Mouse (Mus musculus) midbrain, postnatal 0 days (tissue): Measurements from ENCODE around the gene Lpcat3. TPM values are rescaled to one million over a fixed set of nuclear protein-coding genes. Genes with fewer than 3 reads are reported as not detected.

Experiments
- ATAC-seq: fragments of 200-750 bp; cut with Nextera tagmentation; 2 replicates; pipeline ENCODE4 v1.8.0; 2017; ENCODE audit warnings: moderate number of reproducible peaks, mild to moderate bottlenecking, moderate TSS enrichment, moderate library complexity; ENCODE audit not compliant: low FRiP score
- DNase-seq: peaks from one replicate; pipeline ENCODE4 v3.0.0-alpha.2; 2015; ENCODE audit warnings: low spot score
- H3K27ac ChIP-seq: fragments of 300-500 bp; sonication (generic); 2 replicates; pipeline ENCODE4 v1.5.1; 2014; ENCODE audit warnings: low read depth, mild to moderate bottlenecking, low read length, mixed read lengths
- H3K27me3 ChIP-seq: fragments of 300-500 bp; sonication (generic); 2 replicates; pipeline ENCODE4 v1.6.1; 2014; ENCODE audit warnings: low read length, control low read depth, mixed read lengths; ENCODE audit not compliant: insufficient read depth
- H3K36me3 ChIP-seq: fragments of 300-500 bp; sonication (generic); 2 replicates; pipeline ENCODE4 v1.6.1; 2014; ENCODE audit warnings: low read length, control low read depth, mixed read lengths; ENCODE audit not compliant: insufficient read depth
- H3K4me1 ChIP-seq: fragments of 300-500 bp; sonication (generic); 2 replicates; pipeline ENCODE4 v1.6.1; 2014; ENCODE audit warnings: mild to moderate bottlenecking, control low read depth, antibody characterized with exemption, low read length, mixed read lengths; ENCODE audit not compliant: insufficient read depth
- H3K4me2 ChIP-seq: fragments of 300-500 bp; sonication (generic); 2 replicates; pipeline ENCODE4 v1.6.1; 2014; ENCODE audit warnings: low read depth, mild to moderate bottlenecking, low read length, mixed read lengths; ENCODE audit not compliant: poor library complexity, severe bottlenecking
- H3K4me3 ChIP-seq: fragments of 300-500 bp; sonication (generic); 2 replicates; pipeline ENCODE4 v1.5.1; 2014; ENCODE audit warnings: low read depth, mild to moderate bottlenecking, low read length, moderate library complexity
- H3K9ac ChIP-seq: fragments of 300-500 bp; sonication (generic); replicated peaks from 2 replicates; pipeline ENCODE4 v1.6.1; 2014; ENCODE audit warnings: mild to moderate bottlenecking, low read length, moderate library complexity, mixed read lengths; ENCODE audit not compliant: poor library complexity, severe bottlenecking
- H3K9me3 ChIP-seq: fragments of 300-500 bp; sonication (generic); 2 replicates; pipeline ENCODE4 v1.6.1; 2016; ENCODE audit warnings: low read length, control low read depth
- CTCF ChIP-seq: IDR thresholded peaks from 2 replicates; pipeline ENCODE4 v1.5.1; 2016; ENCODE audit warnings: antibody characterized with exemption, mild to moderate bottlenecking
- WGBS: fragments of 180-500 bp; shearing (Covaris S2); extraction: QIAGEN DNeasy Blood & Tissue Kit; methylation state at CpG from one replicate; pipeline ENCODE4 v1.1.7; 2014; 5-methylcytosine and 5-hydroxymethylcytosine counted together
- polyA plus RNA-seq: library from polyadenylated mRNA; unstranded; fragments of >200 nt; fragmentation: Nextera tagmentation; extraction: Ambion mirVana; gene quantifications from 2 replicates; pipeline ENCODE4 v1.2.1, GENCODE M21; 2015
- total RNA-seq: library from RNA; depleted of rRNA; stranded (reverse); fragments of >200 nt; gene quantifications from 2 replicates; pipeline ENCODE4 v1.2.3, GENCODE M21; 2014

The Lpcat3 gene
- total and polyA plus RNA-seq, 2 experiments from 2014 or later, result 35.0 to 40.0 TPM

DNA sequence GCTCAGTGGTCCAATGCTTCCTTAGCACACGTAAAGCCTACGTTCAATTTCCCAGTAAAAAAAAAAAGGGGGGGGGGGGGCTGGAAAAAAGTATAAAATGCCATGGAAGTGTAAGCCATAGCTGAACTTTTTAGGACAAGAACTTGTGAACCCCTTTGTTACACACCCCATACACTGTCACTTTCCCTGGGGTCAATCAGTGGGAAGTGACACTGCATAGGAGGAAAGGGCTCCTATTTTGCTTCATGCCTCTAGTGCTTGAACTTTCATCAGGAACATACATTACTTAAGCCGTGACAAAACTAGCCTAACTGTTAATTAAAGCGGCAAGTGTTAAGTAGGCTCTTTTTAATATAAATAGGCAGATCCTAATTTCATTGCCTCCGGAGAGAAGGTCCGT, 832 bp upstream of the Lpcat3 start:
- no peak for TF ChIP-seq CTCF
- Histone ChIP-seq H3K4me2 (peak overlapping the region; percentile 67), H3K27me3 (no peaks in the 10 kb centered on the region), H3K36me3 (no peaks in the 10 kb centered on the region), H3K9me3 (no peaks in the 10 kb centered on the region), H3K4me1 (no peaks in the 10 kb centered on the region), H3K27ac (peak overlapping the region; percentile 77), H3K9ac (peak overlapping the region; percentile 65), H3K4me3 (peak overlapping the region; percentile 63)
- ATAC-seq (no peak), DNase-seq (no peak)
- WGBS, result 26% methylated on average over 6 of the region's 6 CpGs

DNA sequence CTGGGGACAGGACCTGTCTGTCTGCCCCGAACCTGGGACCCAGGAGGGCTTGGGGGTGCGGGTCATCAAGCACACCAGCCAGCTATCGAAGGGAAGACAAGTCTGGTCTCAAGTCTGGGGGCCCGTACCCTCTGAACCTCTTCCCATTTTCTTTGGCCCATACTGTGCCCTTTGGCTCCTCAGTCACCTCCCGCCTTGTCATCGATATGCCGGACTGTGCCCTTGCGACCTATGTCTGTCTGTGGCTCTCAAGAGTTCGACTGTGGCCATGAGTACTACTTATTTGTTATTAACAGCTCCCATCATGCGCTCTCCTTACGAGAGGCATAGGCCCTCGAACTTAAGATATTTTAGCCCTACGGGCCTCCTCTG, 583 bp downstream of the Lpcat3 start:
- Histone ChIP-seq H3K36me3 (no peaks in the 10 kb centered on the region), H3K9ac (peak overlapping the region; percentile 65), H3K4me1 (no peaks in the 10 kb centered on the region), H3K4me3 (peak overlapping the region; percentile 63), H3K9me3 (no peaks in the 10 kb centered on the region), H3K4me2 (peak overlapping the region; percentile 67), H3K27ac (peak overlapping the region; percentile 74; the same call in 1 of the 2 replicates), H3K27me3 (no peaks in the 10 kb centered on the region)
- TF ChIP-seq CTCF, result no peak
- no peak for DNase-seq
- ATAC-seq, result no peak
- 18% methylated on average over 13 of the region's 13 CpGs for WGBS

DNA sequence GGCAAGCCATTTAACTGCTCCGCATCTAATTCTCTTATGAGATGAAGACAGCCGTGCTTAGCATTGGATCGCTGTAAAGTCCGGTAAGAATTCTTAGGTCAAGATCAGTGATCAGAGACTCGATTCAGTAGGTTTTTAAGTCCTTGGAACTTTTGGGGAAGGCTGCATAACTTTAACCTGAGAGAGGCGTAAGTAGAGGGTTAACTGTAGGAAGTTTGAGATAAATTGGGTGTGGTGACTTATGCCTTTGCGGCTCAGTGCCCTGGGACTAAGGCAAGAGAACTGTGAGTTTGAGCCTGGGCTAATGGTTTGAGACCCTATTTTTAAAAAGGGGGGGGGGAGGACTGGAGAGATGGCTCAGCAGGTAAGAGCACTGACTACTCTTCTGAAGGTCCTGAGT, 1.4 kb downstream of the Lpcat3 start:
- Histone ChIP-seq H3K4me3 (no peak overlapping the region; the same call in 1 of the 2 replicates), H3K4me2 (peak overlapping the region; percentile 67), H3K27me3 (no peaks in the 10 kb centered on the region), H3K27ac (no peak overlapping the region), H3K4me1 (no peaks in the 10 kb centered on the region), H3K9me3 (no peaks in the 10 kb centered on the region), H3K9ac (no peak overlapping the region), H3K36me3 (no peaks in the 10 kb centered on the region)
- 79% methylated on average over 7 of the region's 7 CpGs for whole genome bisulfite sequencing
- DNase-seq (no peak), ATAC-seq (no peak)
- TF ChIP-seq CTCF, result no peak

DNA sequence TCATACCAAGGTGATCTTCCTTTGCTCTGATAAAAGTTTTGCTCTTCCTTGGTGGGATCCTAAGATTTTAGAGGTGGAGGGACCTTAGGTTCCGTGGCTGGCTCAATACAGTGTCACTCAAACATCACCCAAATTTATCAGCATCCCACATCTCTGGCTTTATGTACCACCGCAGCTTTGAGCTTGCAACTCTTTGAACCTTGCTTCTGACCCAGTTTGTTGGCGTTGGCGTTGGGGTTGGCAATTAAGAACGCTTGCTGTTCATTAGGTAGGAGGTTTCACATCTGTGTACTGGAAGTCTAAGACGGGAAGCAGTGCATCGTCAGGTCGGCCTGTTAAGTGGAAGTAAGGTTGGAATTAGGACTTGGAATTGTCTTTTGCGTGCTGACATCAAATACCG, 2.2 kb downstream of the Lpcat3 start:
- ATAC-seq, result no peak
- 92% methylated on average over 10 of the region's 10 CpGs for WGBS
- no peaks in the 10 kb centered on the region for H3K27me3 ChIP-seq
- no peak overlapping the region for H3K27ac ChIP-seq
- no peaks in the 10 kb centered on the region for H3K36me3 ChIP-seq
- no peak for TF ChIP-seq CTCF
- no peaks in the 10 kb centered on the region for H3K9me3 ChIP-seq
- DNase-seq, result no peak
- H3K4me1 ChIP-seq, result no peaks in the 10 kb centered on the region
- no peak overlapping the region for H3K4me3 ChIP-seq
- no peak overlapping the region for H3K4me2 ChIP-seq
- H3K9ac ChIP-seq, result no peak overlapping the region

DNA sequence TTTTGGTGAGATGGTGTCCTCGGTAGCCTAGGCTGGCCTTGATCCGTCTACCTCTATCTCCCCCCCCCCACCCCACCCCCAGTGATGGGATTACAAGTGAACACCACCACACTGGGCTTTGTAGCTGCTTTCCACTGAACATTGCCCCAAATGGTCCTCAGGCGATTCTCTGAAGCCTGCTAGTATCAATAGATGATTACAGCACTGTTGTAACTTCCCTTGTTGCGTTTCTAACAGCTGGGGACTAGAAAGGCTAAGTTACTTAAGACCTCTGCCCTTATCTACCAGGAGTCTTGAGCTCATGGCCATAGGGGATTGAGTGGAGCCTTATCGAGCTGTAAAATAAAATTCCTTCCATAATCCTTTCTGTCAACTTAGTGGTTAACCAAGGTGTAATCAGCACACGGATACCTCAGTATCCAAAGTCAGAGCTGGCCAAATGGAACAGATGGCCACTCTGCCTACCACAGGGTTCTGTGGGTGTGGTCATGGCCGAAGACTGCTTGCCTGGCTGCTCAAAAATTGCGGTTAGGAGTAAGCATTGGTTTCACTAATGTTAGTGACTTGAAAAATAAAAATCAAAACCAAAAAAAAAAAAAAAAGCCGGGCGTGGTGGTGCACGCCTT, 6.5 kb downstream of the Lpcat3 start:
- no peak overlapping the region for H3K4me3 ChIP-seq
- H3K36me3 ChIP-seq, result no peaks in the 10 kb centered on the region
- WGBS, result 93% methylated on average over 11 of the region's 11 CpGs
- no peak overlapping the region for H3K9ac ChIP-seq
- TF ChIP-seq CTCF, result no peak
- ATAC-seq (no peak), DNase-seq (no peak)
- H3K9me3 ChIP-seq, result no peaks in the 10 kb centered on the region
- H3K4me1 ChIP-seq, result no peaks in the 10 kb centered on the region
- H3K27ac ChIP-seq, result no peak overlapping the region
- no peaks in the 10 kb centered on the region for H3K27me3 ChIP-seq
- H3K4me2 ChIP-seq, result no peak overlapping the region

DNA sequence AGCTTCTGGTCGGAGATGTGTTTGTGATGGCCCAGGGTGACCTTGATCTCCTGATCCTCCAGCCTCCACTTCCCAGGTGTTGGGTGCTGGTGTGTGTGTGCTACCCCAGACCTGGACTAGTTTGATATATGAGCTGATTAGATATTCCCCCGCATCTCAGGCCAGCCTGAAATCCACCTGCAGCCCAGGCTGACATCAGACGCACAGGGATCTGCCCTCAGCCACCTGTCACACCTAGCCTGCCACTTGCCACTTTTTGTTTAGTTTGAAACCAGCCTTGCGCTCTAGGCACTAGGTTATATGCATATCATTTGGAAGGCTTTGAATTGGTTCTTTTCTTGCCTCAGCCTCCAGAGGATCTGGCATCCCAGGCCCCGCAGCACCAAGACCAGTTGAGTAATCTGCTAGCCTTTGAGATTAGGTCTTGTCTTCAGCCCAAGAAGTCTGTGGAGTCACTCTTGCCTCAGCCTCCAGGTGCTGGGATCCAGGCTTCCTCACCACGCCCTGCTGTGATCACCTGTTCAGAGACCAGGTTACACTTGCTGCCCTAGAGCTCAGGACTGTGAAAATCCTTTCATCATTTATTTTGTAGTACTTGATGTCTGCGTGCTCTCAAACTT, 7.6 kb downstream of the Lpcat3 start:
- Histone ChIP-seq H3K4me1 (no peaks in the 10 kb centered on the region), H3K27ac (no peak overlapping the region), H3K9me3 (no peaks in the 10 kb centered on the region), H3K4me2 (no peak overlapping the region), H3K9ac (no peak overlapping the region), H3K36me3 (no peaks in the 10 kb centered on the region), H3K27me3 (no peaks in the 10 kb centered on the region), H3K4me3 (no peak overlapping the region)
- 93% methylated on average over 7 of the region's 7 CpGs for WGBS
- ATAC-seq (no peak), DNase-seq (no peak)
- TF ChIP-seq CTCF, result no peak
